Mouse (Mus musculus) heart, adult 18-20 months (tissue): Measurements from ENCODE around the gene Bcl10. TPM values are rescaled to one million over a fixed set of nuclear protein-coding genes. Genes with fewer than 3 reads are reported as not detected.
"Not testable (repeated sequence)": the region's sequence is repeated elsewhere in the genome, so short reads cannot be mapped to it uniquely, and the experiment has no call there.

Source experiments
- DNase-seq, 2 experiments: peaks; one replicate each; pipeline ENCODE4 v3.0.0; 2021 to 2022; ENCODE audit warnings: mixed read lengths in 1 of 2
- total RNA-seq, 2 experiments: library from RNA; stranded (reverse); gene quantifications; 2 replicates each; pipeline ENCODE4 v1.2.3; 2021

Gene Bcl10
- total RNA-seq, 2 experiments from 2014 or later, result 16.1 to 16.5 TPM

DNA sequence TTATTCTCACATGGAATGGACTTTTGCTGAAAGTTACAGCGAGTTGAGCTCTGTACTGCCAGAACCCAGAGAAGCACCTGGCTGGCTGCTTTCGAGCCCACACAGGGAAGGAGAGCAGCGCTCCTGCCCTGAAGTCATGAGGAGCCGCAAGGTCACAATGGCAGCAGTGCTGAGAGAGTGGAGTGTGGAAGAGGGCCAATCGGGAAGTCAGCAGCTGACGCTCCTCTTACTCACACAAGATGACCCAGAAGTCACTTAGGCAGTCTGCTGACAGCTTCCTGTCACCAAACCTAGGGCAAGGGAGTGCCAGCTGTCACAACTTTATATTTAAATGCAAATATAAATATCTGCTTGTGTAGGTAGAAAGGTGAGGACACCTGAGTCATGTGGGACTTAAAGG, 9.3 kb upstream of the Bcl10 start:
- peak in 1 of 2 experiments; percentile 16 for DNase-seq

- not testable (repeated sequence) for DNase-seq
Observed at GRCm38 (mm10) chr3:145913942-145914341, 8.7 kb upstream of the Bcl10 start.

- DNase-seq, result no peak
Observed at GRCm38 (mm10) chr3:145916374-145916773, 6.2 kb upstream of the Bcl10 start.

DNA sequence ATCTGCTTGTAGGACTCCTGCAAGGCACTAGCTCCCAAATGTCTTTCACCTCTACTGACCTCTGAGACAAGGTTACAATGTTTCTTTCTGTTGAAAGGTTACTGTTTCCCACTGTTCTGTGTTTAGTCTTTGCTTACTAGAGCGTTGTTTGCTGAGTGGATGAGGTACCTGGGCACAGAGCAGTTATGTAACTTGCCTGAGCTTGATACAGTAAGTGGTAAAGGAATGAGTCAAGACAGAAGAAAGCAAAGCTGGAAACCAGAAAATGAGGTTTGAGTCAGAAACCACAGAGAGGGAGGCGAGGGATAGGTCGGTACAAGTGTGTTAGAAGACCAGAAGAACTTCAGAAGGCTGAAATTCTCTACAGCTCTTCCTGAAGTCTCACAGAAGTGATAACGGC, 5.8 kb upstream of the Bcl10 start:
- no peak for DNase-seq

DNA sequence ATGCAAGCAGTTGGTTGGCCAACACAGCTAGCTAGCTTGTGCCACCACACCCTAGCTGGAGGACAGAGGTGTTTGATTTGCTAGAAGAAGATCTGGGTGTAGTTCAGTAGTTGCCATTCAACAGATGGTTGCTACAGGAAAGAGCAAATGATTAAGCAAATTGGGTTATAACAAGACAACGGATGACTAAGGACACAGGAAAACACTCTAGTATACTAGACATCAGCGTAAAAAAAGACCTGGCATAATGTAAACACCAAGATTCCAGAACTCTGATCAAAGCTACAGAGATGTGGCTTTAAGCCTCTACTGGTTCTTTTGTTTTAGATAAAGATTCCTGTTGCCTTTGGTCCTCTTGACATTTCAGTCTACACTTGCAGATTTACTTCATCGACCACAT, 367 bp downstream of the Bcl10 start:
- no peak for DNase-seq

- peak; percentile 99 to 100 for DNase-seq
Observed at GRCm38 (mm10) chr3:145923874-145924577, 1.4 kb downstream of the Bcl10 start.

- DNase-seq, result peak; percentile 67 to 68
Observed at GRCm38 (mm10) chr3:145924649-145925337, 2.2 kb downstream of the Bcl10 start.

GRCm38 (mm10) chr3:145925506-145925905, 2.9 kb downstream of the Bcl10 start:
- no peak for DNase-seq

DNA sequence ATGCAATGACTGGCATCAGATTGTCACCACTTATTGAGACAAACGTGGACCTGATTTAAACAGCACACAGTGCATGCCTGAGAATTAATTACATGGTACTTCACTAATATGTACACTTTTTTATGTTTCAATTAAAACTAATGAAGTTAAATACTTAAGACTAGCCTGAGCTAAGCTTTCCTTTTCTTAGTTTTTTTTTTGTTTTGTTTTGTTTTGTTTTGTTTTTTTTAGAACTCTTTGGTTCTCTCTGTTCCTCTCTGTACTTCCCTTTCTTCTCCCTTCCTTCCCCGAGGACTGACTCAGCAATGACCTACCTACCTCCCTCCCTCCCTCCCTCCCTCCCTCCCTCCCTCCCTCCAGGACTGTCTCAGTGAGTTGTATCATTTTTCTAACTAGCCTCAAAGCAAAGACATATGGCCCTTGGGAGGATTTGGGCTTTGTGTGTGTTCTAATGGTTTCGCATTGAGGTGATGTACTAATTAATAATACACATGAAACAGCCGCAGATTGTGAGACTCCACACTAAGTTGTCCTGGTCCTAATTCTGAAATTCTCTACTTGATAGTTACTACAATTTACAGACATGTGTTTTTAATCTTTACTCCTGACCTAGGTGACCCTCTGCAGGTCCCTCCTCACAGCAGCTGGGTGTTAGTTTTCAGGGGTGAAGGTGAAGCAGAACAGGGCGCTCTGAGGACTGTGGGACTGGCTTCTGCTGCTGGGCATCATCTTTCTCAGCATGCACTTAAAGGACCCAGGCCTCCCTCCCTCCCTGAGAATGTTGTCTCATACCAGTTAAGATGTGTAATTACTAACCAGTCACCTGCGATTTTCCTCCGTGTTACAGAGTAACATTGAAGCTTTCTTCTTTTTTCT, 7.2 kb downstream of the Bcl10 start:
- no peak for DNase-seq

- DNase-seq, result no peak
Observed at GRCm38 (mm10) chr3:145933845-145934244, 11.2 kb downstream of the Bcl10 start.

DNA sequence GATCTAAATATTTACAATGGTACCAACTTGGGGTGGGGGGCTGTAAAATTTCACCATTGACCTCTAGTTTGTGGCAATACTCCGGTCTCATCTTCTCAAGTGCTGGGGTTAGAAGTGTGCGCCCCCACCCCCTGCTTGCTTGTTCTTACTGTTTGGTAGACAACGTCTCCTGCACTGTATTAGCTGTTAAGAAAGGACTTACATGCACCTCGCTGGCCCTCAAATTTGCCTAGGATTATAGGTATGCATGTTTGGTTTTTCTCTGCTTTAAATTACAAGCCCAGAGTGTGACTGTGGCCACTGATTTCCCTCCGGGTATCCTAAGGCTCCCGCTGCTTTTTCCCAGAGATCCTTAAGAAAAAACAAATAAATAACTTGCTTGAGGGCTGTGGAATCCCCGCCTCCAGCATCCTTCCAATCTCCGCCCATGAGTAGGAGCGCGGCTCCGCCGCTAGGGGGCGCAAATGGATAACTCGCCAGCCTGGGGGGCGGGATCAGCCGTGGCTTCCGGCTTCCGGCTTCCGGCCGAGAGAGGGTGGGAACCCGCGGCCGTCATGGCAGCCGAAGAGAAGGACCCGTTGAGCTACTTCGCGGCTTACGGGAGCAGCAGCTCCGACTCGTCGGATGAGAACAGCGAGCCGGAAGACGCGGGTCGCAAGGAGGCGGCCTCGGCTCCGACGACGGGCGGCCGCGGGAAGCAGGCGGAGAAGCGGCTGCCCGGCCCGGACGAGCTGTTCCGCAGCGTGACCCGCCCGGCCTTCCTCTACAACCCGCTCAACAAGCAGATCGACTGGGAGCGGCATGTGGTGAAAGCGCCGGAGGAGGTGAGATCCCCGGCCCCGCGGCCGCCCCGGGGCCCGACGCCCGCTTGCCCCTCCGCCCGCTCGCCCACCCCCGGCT, 15.2 kb downstream of the Bcl10 start, which contains the start of gene 2410004B18Rik:
2410004B18Rik (plus strand) TSS at position 510 of the 900 bp plus-strand sequence.
- peak; percentile 92 to 94 for DNase-seq

DNA sequence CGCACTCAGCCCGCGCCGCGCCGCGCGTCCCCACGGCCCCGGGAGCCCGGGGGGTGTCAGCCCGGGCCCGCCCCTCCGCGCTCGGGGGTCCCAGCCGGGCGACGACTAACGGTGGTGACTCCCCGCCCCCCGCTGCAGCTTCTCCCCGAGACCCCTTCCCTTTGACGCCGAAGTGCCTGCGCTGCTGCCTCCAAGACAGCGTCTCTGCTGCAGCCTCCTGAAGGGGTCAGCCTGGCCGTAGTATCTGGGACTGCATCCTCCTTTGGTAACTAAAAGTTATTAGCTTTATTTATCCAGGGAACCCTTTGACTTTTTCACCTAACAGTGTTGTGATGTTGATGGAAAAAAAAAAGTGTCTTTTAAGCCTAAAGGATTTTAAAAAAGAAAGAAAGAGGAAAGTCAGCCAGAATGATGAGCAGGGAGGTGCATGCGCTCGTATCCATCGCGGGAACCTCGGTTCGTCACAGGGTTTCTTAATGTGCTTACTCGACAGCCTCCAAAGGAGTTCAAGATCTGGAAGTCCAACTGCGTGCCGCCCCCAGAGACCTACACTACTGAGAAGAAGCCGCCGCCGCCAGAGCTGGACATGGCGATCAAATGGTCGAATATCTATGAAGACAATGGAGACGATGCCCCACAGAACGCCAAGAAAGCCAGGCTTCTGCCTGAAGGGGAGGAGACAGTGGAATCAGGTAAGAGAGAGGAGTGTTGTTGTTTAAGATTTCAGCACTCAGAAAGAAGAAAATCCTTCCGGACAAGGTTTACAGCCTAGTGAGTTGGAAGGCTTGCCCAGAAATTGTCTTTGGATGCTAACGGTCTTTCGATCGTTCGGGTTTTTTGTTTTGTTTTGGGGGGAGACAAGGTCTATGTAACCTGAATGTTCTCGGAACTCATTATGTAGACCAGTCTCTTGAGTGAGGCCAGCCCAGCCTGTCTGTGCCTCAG, 16.1 kb downstream of the Bcl10 start:
- DNase-seq, result no peak

- no peak for DNase-seq
Observed at GRCm38 (mm10) chr3:145939402-145939801, 16.8 kb downstream of the Bcl10 start.

- DNase-seq, result no peak
Observed at GRCm38 (mm10) chr3:145939971-145940370, 17.4 kb downstream of the Bcl10 start.

DNA sequence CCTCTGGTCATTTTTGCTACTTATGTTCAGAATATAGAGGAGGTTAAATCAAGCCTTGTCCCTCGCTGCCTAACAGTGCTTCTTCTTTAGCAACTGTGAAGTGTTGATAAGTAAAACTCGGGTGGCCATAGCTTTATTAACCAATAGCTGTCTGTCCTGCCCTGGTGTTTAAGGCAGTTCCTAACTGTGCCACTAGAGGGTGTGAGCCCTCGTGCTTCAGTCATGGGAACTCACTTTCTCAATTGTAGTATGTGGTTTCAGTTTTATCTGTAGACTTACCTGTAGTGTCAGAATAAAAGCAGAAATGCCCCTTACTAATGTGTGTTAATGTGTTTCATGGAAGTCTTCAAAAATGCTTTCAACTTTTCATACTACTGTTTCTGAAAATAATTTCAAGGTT, 19.4 kb downstream of the Bcl10 start:
- peak; percentile 63 to 86 for DNase-seq

GRCm38 (mm10) chr3:145944348-145944747, 21.7 kb downstream of the Bcl10 start:
- DNase-seq, result no peak

GRCm38 (mm10) chr3:145945904-145946303, 23.3 kb downstream of the Bcl10 start:
- DNase-seq, result no peak

DNA sequence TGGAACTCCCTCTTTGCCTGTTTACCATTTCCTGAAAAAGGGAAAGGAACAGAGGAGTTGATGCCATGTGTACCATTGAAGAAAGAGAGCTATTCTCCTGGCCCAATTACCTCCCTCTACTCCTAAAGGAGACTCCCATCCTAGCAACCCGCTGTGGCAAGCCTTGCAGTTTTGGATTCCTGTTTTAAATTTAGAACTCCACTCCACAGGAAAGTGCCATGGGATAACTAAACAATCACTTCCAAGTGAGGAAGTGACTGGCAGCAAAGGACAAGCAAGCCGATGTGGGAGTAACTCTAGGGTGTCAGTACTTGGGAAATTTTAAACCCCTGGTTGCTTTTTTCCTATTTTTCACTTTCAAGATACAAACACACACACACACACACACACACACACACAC, 24.1 kb downstream of the Bcl10 start:
- DNase-seq, result no peak

- no peak for DNase-seq
Observed at GRCm38 (mm10) chr3:145947539-145948204, 25.1 kb downstream of the Bcl10 start.
